Mouse (Mus musculus) kidney, postnatal 14 days (tissue): ENCODE data around the gene Uvssa.
"Not testable (repeated sequence)": the region's sequence is repeated elsewhere in the genome, so short reads cannot be mapped to it uniquely, and the experiment has no call there.

Source experiments
- DNase-seq: peaks from one replicate; pipeline ENCODE4 v3.0.0; 2022; ENCODE audit warnings: mixed read lengths

Uvssa gene

GRCm38 (mm10) chr5:33378302-33378854, at the start of gene Uvssa:
Uvssa (plus strand) TSS chr5:33378549.
- DNase-seq: peak; percentile 99

DNA sequence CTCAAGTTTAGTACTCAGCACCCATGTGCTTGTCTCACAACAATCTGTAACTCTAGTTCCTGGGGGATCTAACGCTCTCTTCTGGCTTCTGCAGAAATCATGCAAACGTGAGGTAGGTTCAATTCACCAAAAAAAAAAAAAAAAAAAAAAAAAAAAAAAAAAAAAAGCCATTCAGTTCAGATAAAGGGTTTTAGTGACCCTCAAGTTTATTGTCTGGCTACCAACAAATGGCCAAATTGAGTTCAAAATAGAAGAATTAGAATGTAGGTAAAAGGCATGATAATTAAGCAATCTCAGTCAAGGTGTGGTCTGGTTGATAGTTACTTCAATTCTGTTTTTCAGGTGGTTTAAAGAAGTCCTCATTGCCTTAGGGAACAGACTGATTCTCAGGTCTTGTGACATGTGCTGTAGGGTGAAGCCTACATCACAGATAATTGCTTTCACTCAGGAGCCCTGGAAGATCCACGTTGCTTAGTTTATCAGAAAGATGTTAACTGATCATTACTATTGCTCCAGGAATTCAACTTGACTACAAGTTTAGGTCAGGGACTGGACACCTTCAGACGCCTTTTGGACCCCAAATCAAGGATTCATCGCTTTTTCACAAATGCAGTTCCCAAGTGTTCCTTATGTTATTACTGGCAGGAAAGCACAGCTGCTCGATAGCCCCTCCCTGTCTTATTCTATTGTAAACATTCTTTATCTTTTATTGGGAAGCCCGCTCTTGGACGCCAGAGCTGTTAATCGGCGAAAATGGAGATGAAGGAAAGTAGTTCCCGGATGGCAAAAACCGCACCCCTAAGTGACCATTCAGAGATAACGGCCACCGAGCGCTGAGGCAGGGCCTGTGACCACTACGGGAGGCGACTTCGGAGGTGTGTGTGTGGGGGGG, 43.7 kb upstream of the Uvssa start:
- no peak for DNase-seq

DNA sequence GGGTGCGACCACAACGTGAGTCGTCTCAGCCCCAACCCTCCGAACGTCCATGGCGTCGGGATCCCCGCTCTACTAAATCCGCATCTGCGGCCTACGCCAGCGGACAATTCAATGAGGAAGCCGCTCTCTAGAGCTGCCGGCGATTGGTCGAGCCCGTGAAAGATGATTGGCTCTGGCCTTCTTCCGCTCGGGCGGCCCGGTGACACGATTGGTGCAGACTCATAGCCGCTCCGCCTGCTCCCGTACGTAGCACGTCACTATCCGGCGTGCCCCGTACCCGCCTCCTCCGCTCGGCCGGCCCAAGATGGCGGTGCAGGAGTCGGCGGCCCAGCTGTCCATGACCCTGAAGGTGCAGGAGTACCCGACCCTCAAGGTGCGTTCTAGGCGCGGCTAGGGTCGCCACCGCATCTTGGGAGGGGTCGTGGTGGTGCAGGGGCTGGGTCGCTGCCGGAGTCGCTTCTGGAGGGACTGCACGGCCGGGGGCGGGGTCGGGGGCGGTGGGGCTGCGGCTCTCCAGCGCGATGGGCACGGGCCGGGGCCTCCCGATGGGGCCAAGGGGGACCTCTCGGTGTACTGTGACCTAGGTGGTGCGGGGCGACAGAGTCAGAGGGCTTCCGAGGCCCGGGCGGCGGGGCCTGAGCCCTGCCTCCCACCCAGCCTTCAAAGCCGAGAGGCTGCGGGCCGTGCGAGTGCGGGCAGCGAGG, 42.9 kb upstream of the Uvssa start, which contains the start of gene Maea:
TSS of gene Maea (plus strand) at position 237 of the 704 bp plus-strand sequence.
- peak; percentile 97 for DNase-seq

- DNase-seq: peak; percentile 59
Measured at GRCm38 (mm10) chr5:33335977-33336360, 42.4 kb upstream of the Uvssa start.

DNA sequence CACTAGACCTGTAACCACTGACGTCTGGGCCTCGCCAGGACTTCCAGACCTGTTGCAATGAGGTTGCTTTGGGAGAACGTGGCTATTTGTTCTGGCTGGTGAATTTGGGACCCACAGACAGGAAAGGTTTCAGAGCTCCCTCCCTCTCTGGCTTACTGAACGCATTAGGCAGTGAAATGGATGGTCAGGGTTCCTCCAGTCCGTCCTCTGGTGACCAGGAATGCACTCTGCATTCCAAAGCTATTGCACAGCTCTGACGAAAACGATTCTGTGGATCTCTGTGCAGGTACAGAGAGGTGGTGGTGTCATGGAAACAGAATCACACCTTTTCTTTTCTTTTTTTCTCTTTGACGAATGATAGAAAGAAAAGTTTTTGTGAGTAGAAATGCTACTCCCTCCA, 41.1 kb upstream of the Uvssa start:
- DNase-seq: peak; percentile 27

GRCm38 (mm10) chr5:33341165-33341564, 37.2 kb upstream of the Uvssa start:
- DNase-seq: no peak

GRCm38 (mm10) chr5:33342248-33342647, 36.1 kb upstream of the Uvssa start:
- not testable (repeated sequence) for DNase-seq

DNA sequence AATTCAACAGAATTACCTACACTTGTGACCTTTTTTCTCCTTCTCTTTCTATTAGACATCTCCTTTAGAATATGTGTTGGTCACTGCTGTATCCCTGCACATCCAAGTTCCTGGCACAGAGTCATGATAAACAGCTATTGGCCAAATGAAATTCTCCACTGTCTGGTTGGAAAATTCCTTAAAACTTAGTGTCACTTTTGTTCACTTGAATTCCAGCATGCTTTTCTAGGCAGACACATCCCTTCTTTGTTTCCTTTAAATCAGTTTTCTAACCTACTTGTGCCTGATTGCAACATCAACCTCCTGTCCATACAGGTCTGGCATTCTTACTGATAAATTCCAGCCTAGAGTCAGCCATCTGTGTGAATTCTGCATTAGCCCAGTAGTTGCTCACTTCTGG, 35.5 kb upstream of the Uvssa start:
- DNase-seq: no peak

GRCm38 (mm10) chr5:33343571-33343970, 34.8 kb upstream of the Uvssa start:
- peak; percentile 55 for DNase-seq

- no peak for DNase-seq
Measured at GRCm38 (mm10) chr5:33344070-33344469, 34.3 kb upstream of the Uvssa start.

GRCm38 (mm10) chr5:33347620-33348019, 30.7 kb upstream of the Uvssa start:
- DNase-seq: no peak

GRCm38 (mm10) chr5:33349205-33349604, 29.1 kb upstream of the Uvssa start:
- DNase-seq: no peak

DNA sequence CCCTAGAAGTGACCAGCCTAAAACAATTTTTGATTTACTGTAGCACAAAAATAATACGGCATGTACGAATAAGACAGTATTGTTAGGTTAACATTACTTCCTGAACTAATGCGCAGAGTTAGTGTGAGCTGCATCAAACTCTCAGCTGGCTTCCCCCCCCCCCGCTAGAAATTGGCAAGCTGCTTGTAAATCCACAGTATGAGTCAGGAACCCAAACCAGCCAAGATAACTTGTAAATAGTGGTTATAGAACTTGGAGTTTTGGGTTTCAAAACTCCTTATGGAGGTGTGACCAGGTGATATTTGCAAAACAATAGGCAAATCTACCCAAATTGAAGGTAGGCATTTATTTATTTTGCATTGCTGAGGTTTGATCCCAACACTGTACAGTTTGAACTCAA, 28.6 kb upstream of the Uvssa start:
- DNase-seq: no peak

GRCm38 (mm10) chr5:33351556-33352272, 26.6 kb upstream of the Uvssa start:
- no peak for DNase-seq

GRCm38 (mm10) chr5:33352273-33352645, 26.1 kb upstream of the Uvssa start:
- no peak for DNase-seq

DNA sequence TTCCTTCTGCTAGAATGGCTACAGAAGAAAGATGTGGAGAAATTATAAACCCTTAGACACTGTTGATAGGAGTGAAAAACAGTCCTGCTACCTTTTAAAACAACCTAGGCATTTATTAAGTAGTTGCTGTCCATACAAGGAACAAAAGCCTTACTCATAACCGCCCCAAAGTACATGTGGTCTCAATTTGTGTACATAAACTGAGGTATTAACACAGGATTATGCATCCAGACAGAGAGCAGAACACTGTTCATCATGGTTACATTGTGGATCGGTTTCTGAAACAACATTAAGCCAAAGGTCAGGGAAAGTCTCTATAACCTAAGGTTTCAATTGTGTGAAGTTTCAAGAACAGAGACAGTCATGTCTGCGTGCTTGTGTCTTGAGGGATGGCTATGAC, 25.3 kb upstream of the Uvssa start:
- DNase-seq: no peak

DNA sequence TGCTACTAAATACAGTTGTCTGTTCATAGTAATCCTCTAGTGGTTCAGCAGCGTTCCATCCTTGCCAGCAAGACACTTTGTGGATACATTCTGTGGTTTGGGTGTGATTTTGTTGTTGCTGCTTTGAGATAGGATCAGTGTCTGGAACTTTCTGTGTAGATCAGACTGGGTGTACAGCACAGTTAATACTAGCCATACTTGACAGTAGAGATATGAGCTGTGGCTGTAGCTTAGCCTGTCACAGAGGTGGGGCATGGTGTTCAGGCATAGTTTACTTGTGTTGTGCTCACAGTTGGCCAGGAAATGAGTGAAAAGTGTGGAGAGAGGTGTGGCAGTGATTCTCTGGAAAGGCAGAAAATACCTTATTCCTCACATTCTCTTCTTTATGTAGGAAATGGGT, 20.9 kb upstream of the Uvssa start:
- DNase-seq: no peak

GRCm38 (mm10) chr5:33358467-33358866, 19.9 kb upstream of the Uvssa start:
- no peak for DNase-seq

DNA sequence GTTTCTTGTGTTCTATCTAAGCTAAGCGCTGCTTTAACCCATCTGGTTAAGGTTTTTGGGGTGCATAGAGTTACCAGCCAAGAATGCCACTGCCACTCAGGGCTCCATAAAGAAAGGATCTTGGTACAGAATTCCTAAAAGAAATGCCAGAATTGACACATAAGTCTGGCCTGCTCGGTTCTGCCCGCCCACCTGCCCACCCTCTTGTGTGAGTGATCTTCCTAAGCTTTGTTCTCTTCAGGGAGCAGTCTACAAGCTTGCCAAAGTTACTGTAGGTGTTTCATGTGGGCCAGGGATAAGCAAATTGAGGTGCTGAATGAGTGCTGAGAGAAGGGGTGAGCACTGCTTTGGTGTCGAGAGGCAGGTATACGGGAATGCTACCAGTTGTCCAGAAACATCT, 15.1 kb upstream of the Uvssa start:
- no peak for DNase-seq

DNA sequence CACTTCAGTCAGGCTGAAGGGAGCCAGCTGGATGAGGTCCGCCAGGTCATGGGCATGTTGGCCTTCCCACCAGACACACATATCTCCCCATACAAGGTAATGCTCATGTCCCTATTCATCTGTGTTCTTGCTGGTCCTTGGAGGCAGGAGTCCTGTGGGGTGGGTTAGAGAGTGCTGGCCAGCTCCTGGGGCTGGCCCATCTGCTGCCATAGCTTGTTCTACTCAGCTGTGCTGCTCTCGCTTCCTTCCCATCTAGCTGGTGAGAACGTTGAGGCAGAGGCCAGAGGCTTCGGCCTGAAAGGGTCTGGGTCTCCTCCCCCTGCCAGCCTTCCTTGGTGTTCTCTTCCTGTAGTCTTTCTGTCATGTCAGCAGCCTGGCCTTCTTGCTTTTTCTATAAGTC, 9.7 kb upstream of the Uvssa start:
- DNase-seq: no peak

GRCm38 (mm10) chr5:33371137-33371536, 7.2 kb upstream of the Uvssa start:
- DNase-seq: no peak

DNA sequence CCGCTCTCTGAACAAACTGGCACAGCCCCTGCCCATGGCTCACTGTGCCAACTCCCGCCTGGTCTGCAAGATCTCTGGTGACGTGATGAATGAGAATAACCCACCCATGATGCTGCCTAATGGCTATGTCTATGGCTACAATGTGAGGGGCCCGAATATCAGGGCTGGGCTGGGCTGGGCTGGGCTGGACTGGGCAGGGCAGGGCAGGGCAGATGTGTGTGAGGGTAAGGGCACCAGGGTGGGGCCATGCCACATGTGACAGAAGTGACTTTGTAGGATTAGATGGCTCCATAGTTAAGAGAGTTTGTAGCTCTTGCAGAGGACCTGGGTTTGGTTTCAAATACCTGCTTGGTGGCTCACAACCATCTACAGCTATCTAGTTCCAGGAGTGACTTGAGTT, 6.7 kb upstream of the Uvssa start:
- DNase-seq: no peak
